Mouse (Mus musculus): ENCODE measurements around the gene Maff. TPM values are rescaled to one million over a fixed set of nuclear protein-coding genes. Genes with fewer than 3 reads are reported as not detected.
A peak's percentile ranks its signal among the peaks of the same experiment; 100 is the strongest.

The Maff gene
- polyA plus RNA-seq, 1 experiment from 2014 or later: 2.3 TPM

- ATAC-seq (ENCODE audit: low FRiP score): peak; percentile 70
- Histone ChIP-seq H3K4me2 (no peak overlapping the region), H3K27me3 (ENCODE audit: control insufficient read depth, insufficient read depth, low read length) (no peaks in the 10 kb centered on the region), H3K9ac (ENCODE audit: low read length) (no peak overlapping the region), H3K27ac (ENCODE audit: low read depth, low read length) (no peak overlapping the region), H3K36me3 (ENCODE audit: control insufficient read depth, insufficient read depth, low read length) (peaks cover 2% of the 10 kb centered on the region; the same call in 1 of the 2 replicates), H3K4me1 (ENCODE audit: control insufficient read depth, insufficient read depth, low read length) (no peaks in the 10 kb centered on the region), H3K9me3 (ENCODE audit: control insufficient read depth, low read length) (no peaks in the 10 kb centered on the region), H3K4me3 (ENCODE audit: low read depth, low read length) (no peak overlapping the region)
- WGBS: 59% methylated on average over 22 of the region's 23 CpGs
- peak; percentile 97 for DNase-seq (ENCODE audit: low spot score, missing footprints)
Observed at GRCm38 (mm10) chr15:79380468-79381444, 34.3 kb downstream of the Maff start.

GRCm38 (mm10) chr15:79381644-79382043 lies 35.2 kb downstream of the Maff start:
- H3K27ac ChIP-seq (ENCODE audit: low read depth, low read length): no peak overlapping the region
- ATAC-seq (ENCODE audit: low FRiP score) (no peak), DNase-seq (ENCODE audit: low spot score, missing footprints) (no peak)
- H3K27me3 ChIP-seq (ENCODE audit: control insufficient read depth, insufficient read depth, low read length): no peaks in the 10 kb centered on the region
- no peaks in the 10 kb centered on the region for H3K9me3 ChIP-seq (ENCODE audit: control insufficient read depth, low read length)
- no peak overlapping the region for H3K4me3 ChIP-seq (ENCODE audit: low read depth, low read length)
- H3K4me1 ChIP-seq (ENCODE audit: control insufficient read depth, insufficient read depth, low read length): no peaks in the 10 kb centered on the region
- WGBS: 84% methylated on average over 9 of the region's 9 CpGs
- H3K4me2 ChIP-seq: no peak overlapping the region
- H3K36me3 ChIP-seq (ENCODE audit: control insufficient read depth, insufficient read depth, low read length): peaks cover 2% of the 10 kb centered on the region; the same call in 1 of the 2 replicates
- no peak overlapping the region for H3K9ac ChIP-seq (ENCODE audit: low read length)

DNA sequence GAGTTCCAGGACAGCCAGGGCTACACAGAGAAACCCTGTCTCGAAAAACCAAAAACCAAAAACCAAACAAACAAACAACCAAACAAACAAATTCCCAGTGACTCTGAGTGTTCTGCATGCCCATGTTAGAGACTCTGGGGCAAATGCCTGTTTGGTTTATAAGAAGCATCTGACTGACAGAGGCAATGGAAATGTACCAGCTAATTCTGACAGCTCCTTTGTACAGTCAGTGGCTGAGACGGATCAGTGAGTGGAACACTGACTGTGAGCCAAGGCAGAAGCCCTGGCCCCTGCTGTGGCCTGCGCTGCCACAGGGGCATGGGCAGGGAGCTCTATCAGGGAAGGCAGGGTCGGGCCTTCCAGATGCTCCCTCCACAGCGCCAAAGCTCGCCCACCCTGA lies 40.7 kb downstream of the Maff start:
- no peak for ATAC-seq (ENCODE audit: low FRiP score)
- Histone ChIP-seq H3K27me3 (ENCODE audit: control insufficient read depth, insufficient read depth, low read length) (no peaks in the 10 kb centered on the region), H3K9ac (ENCODE audit: low read length) (no peak overlapping the region), H3K4me3 (ENCODE audit: low read depth, low read length) (no peak overlapping the region), H3K36me3 (ENCODE audit: control insufficient read depth, insufficient read depth, low read length) (no peaks in the 10 kb centered on the region), H3K4me1 (ENCODE audit: control insufficient read depth, insufficient read depth, low read length) (peaks cover 3% of the 10 kb centered on the region), H3K27ac (ENCODE audit: low read depth, low read length) (no peak overlapping the region), H3K4me2 (no peak overlapping the region), H3K9me3 (ENCODE audit: control insufficient read depth, low read length) (no peaks in the 10 kb centered on the region)
- DNase-seq (ENCODE audit: low spot score, missing footprints): peak; percentile 44
- WGBS: 75% methylated on average over 6 of the region's 6 CpGs

DNA sequence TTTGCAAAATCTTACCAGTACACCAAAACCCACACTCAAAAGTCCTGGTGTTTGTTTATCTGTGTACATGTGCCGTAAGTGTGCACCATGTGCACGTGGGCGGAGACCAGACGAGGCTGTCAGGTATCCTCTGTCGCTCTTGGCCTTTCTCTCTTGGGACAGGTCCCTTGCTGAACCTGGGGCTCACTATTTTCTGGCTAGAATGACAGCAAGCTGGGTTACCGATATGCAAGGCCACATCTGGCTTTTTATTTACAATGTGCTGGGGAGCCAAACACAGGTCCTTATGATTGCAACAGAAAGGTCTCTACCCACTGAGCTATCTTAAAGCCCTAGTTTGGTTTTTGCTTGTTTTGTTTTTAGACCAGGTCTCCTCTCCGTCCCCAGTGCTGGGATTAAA lies 41.2 kb downstream of the Maff start:
- H3K9ac ChIP-seq (ENCODE audit: low read length): no peak overlapping the region
- H3K27me3 ChIP-seq (ENCODE audit: control insufficient read depth, insufficient read depth, low read length): no peaks in the 10 kb centered on the region
- no peaks in the 10 kb centered on the region for H3K36me3 ChIP-seq (ENCODE audit: control insufficient read depth, insufficient read depth, low read length)
- WGBS: 87% methylated on average over 7 of the region's 7 CpGs
- no peaks in the 10 kb centered on the region for H3K9me3 ChIP-seq (ENCODE audit: control insufficient read depth, low read length)
- no peak overlapping the region for H3K27ac ChIP-seq (ENCODE audit: low read depth, low read length)
- H3K4me1 ChIP-seq (ENCODE audit: control insufficient read depth, insufficient read depth, low read length): peaks cover 4% of the 10 kb centered on the region
- ATAC-seq (ENCODE audit: low FRiP score): no peak
- DNase-seq (ENCODE audit: low spot score, missing footprints): no peak
- H3K4me3 ChIP-seq (ENCODE audit: low read depth, low read length): no peak overlapping the region
- H3K4me2 ChIP-seq: no peak overlapping the region

- Histone ChIP-seq H3K4me3 (ENCODE audit: low read depth, low read length) (no peak overlapping the region), H3K9ac (ENCODE audit: low read length) (no peak overlapping the region), H3K4me2 (no peak overlapping the region), H3K4me1 (ENCODE audit: control insufficient read depth, insufficient read depth, low read length) (peaks cover 4% of the 10 kb centered on the region), H3K27ac (ENCODE audit: low read depth, low read length) (no peak overlapping the region), H3K36me3 (ENCODE audit: control insufficient read depth, insufficient read depth, low read length) (no peaks in the 10 kb centered on the region), H3K9me3 (ENCODE audit: control insufficient read depth, low read length) (no peaks in the 10 kb centered on the region), H3K27me3 (ENCODE audit: control insufficient read depth, insufficient read depth, low read length) (no peaks in the 10 kb centered on the region)
- peak; percentile 78 for DNase-seq (ENCODE audit: low spot score, missing footprints)
- WGBS: 82% methylated on average over 6 of the region's 6 CpGs
- ATAC-seq (ENCODE audit: low FRiP score): no peak
Observed at GRCm38 (mm10) chr15:79388171-79388570, 41.8 kb downstream of the Maff start.

GRCm38 (mm10) chr15:79390434-79390833 lies 44.0 kb downstream of the Maff start:
- DNase-seq (ENCODE audit: low spot score, missing footprints) (no peak), ATAC-seq (ENCODE audit: low FRiP score) (no peak)
- Histone ChIP-seq H3K36me3 (ENCODE audit: control insufficient read depth, insufficient read depth, low read length) (no peaks in the 10 kb centered on the region), H3K9ac (ENCODE audit: low read length) (no peak overlapping the region), H3K27ac (ENCODE audit: low read depth, low read length) (no peak overlapping the region), H3K9me3 (ENCODE audit: control insufficient read depth, low read length) (no peaks in the 10 kb centered on the region), H3K4me1 (ENCODE audit: control insufficient read depth, insufficient read depth, low read length) (peaks cover 8% of the 10 kb centered on the region), H3K4me3 (ENCODE audit: low read depth, low read length) (no peak overlapping the region), H3K27me3 (ENCODE audit: control insufficient read depth, insufficient read depth, low read length) (no peaks in the 10 kb centered on the region), H3K4me2 (no peak overlapping the region)
- 87% methylated on average over 6 of the region's 6 CpGs for WGBS

- Histone ChIP-seq H3K27me3 (ENCODE audit: control insufficient read depth, insufficient read depth, low read length) (no peaks in the 10 kb centered on the region), H3K4me2 (no peak overlapping the region), H3K9ac (ENCODE audit: low read length) (no peak overlapping the region), H3K36me3 (ENCODE audit: control insufficient read depth, insufficient read depth, low read length) (no peaks in the 10 kb centered on the region), H3K4me1 (ENCODE audit: control insufficient read depth, insufficient read depth, low read length) (peaks cover 8% of the 10 kb centered on the region), H3K4me3 (ENCODE audit: low read depth, low read length) (no peak overlapping the region), H3K27ac (ENCODE audit: low read depth, low read length) (no peak overlapping the region), H3K9me3 (ENCODE audit: control insufficient read depth, low read length) (no peaks in the 10 kb centered on the region)
- ATAC-seq (ENCODE audit: low FRiP score) (no peak), DNase-seq (ENCODE audit: low spot score, missing footprints) (no peak)
- WGBS: 44% methylated on average over 7 of the region's 7 CpGs
Observed at GRCm38 (mm10) chr15:79391447-79392093, 45.1 kb downstream of the Maff start.

- H3K9ac ChIP-seq (ENCODE audit: low read length): no peak overlapping the region
- no peaks in the 10 kb centered on the region for H3K9me3 ChIP-seq (ENCODE audit: control insufficient read depth, low read length)
- peaks cover 8% of the 10 kb centered on the region for H3K4me1 ChIP-seq (ENCODE audit: control insufficient read depth, insufficient read depth, low read length)
- no peak for ATAC-seq (ENCODE audit: low FRiP score)
- no peaks in the 10 kb centered on the region for H3K27me3 ChIP-seq (ENCODE audit: control insufficient read depth, insufficient read depth, low read length)
- no peaks in the 10 kb centered on the region for H3K36me3 ChIP-seq (ENCODE audit: control insufficient read depth, insufficient read depth, low read length)
- no peak overlapping the region for H3K4me3 ChIP-seq (ENCODE audit: low read depth, low read length)
- H3K4me2 ChIP-seq: no peak overlapping the region
- whole genome bisulfite sequencing: 83% methylated on average over 5 of the region's 5 CpGs
- H3K27ac ChIP-seq (ENCODE audit: low read depth, low read length): no peak overlapping the region
- DNase-seq (ENCODE audit: low spot score, missing footprints): no peak
Observed at GRCm38 (mm10) chr15:79392527-79392926, 46.1 kb downstream of the Maff start.

GRCm38 (mm10) chr15:79393101-79393500 lies 46.7 kb downstream of the Maff start:
- WGBS: 82% methylated on average over 6 of the region's 6 CpGs
- no peaks in the 10 kb centered on the region for H3K27me3 ChIP-seq (ENCODE audit: control insufficient read depth, insufficient read depth, low read length)
- H3K4me2 ChIP-seq: no peak overlapping the region
- DNase-seq (ENCODE audit: low spot score, missing footprints): no peak
- no peaks in the 10 kb centered on the region for H3K9me3 ChIP-seq (ENCODE audit: control insufficient read depth, low read length)
- no peak overlapping the region for H3K4me3 ChIP-seq (ENCODE audit: low read depth, low read length)
- no peak overlapping the region for H3K27ac ChIP-seq (ENCODE audit: low read depth, low read length)
- H3K4me1 ChIP-seq (ENCODE audit: control insufficient read depth, insufficient read depth, low read length): peaks cover 8% of the 10 kb centered on the region
- no peak overlapping the region for H3K9ac ChIP-seq (ENCODE audit: low read length)
- no peaks in the 10 kb centered on the region for H3K36me3 ChIP-seq (ENCODE audit: control insufficient read depth, insufficient read depth, low read length)
- no peak for ATAC-seq (ENCODE audit: low FRiP score)
